Mouse (Mus musculus) embryonic facial prominence, embryonic 15.5 days (tissue): Measurements from ENCODE around the gene Atf6. TPM values are rescaled to one million over a fixed set of nuclear protein-coding genes. Genes with fewer than 3 reads are reported as not detected.

Experiments used
- ATAC-seq: fragments of 200-750 bp; cut with Nextera tagmentation; 2 replicates; pipeline ENCODE4 v1.8.0; 2017; ENCODE audit warnings: low read depth, moderate TSS enrichment; ENCODE audit not compliant: insufficient number of reproducible peaks, low FRiP score, low TSS enrichment
- H3K27ac ChIP-seq: fragments of 300-500 bp; sonication (generic); replicated peaks from 2 replicates; pipeline ENCODE4 v1.5.1; 2015; ENCODE audit warnings: mild to moderate bottlenecking, inconsistent platforms
- H3K27me3 ChIP-seq: fragments of 300-500 bp; sonication (generic); 2 replicates; pipeline ENCODE4 v1.6.1; 2015; ENCODE audit warnings: inconsistent platforms
- H3K36me3 ChIP-seq: fragments of 300-500 bp; sonication (generic); 2 replicates; pipeline ENCODE4 v1.6.1; 2015; ENCODE audit warnings: mild to moderate bottlenecking, inconsistent platforms
- H3K4me1 ChIP-seq: fragments of 300-500 bp; sonication (generic); 2 replicates; pipeline ENCODE4 v1.6.1; 2015; ENCODE audit warnings: inconsistent platforms
- H3K4me2 ChIP-seq: fragments of 300-500 bp; sonication (generic); replicated peaks from 2 replicates; pipeline ENCODE4 v1.6.1; 2015; ENCODE audit warnings: mild to moderate bottlenecking, inconsistent platforms
- H3K4me3 ChIP-seq: fragments of 300-500 bp; sonication (generic); replicated peaks from 2 replicates; pipeline ENCODE4 v1.5.1; 2015; ENCODE audit warnings: mild to moderate bottlenecking, inconsistent platforms
- H3K9ac ChIP-seq: fragments of 300-500 bp; sonication (generic); 2 replicates; pipeline ENCODE4 v1.6.1; 2015; ENCODE audit warnings: inconsistent platforms
- H3K9me3 ChIP-seq: fragments of 300-500 bp; sonication (generic); replicated peaks from 2 replicates; pipeline ENCODE4 v1.6.1; 2016; ENCODE audit warnings: inconsistent platforms
- WGBS: fragments of 180-500 bp; shearing (Covaris S2); methylation state at CpG from one replicate; pipeline ENCODE4 v1.1.7; 2015; 5-methylcytosine and 5-hydroxymethylcytosine counted together
- polyA plus RNA-seq: library from polyadenylated mRNA; unstranded; fragments of >200 nt; fragmentation: Nextera tagmentation; extraction: Ambion mirVana; gene quantifications from 2 replicates; pipeline ENCODE4 v1.2.1, GENCODE M21; 2015

Atf6 gene
- polyA plus RNA-seq, 1 experiment from 2014 or later = 8.9 TPM

- Histone ChIP-seq H3K4me2 (no peak overlapping the region), H3K4me3 (no peak overlapping the region), H3K4me1 (no peaks in the 10 kb centered on the region), H3K27me3 (no peaks in the 10 kb centered on the region), H3K27ac (no peak overlapping the region), H3K36me3 (0 out of 2 replicates have a peak, but pooled peaks cover 8% of the 10 kb centered on the region), H3K9me3 (no peaks in the 10 kb centered on the region), H3K9ac (no peak overlapping the region)
- no peak for ATAC-seq
Measured at GRCm38 (mm10) chr1:170839685-170840084, 27.9 kb downstream of the Atf6 start.

DNA sequence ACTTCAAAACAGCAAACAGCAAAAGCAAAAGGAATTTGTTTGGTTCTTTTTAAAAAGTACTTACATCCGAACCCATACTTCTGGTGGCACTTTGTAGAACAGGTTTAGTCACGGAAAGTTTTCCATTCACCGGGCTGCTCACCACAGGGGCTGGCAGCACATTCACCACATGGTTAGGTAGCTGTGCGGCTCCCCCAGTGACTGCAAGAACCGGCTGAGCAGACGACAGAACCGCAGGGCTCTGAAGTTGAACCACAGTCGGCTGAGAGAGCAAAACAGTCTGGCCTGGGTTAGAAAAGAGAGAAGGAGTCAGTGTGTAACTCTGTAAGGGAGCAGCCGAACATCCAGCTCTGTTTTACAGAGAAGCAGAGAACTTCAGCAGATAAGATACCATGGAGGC is 32.8 kb downstream of the Atf6 start:
- 59% methylated on average over 9 of the region's 9 CpGs for WGBS
- ATAC-seq = no peak
- Histone ChIP-seq H3K9me3 (no peaks in the 10 kb centered on the region), H3K4me1 (no peaks in the 10 kb centered on the region), H3K27ac (peak overlapping the region; percentile 34; the same call in 1 of the 2 replicates), H3K36me3 (0 out of 2 replicates have a peak, but pooled peaks cover 13% of the 10 kb centered on the region), H3K4me3 (no peak overlapping the region), H3K9ac (no peak overlapping the region), H3K27me3 (no peaks in the 10 kb centered on the region), H3K4me2 (no peak overlapping the region)

- WGBS = 87% methylated on average over 1 of the region's 1 CpGs
- no peak for ATAC-seq
Measured at GRCm38 (mm10) chr1:170829781-170830180, 37.8 kb downstream of the Atf6 start.

DNA sequence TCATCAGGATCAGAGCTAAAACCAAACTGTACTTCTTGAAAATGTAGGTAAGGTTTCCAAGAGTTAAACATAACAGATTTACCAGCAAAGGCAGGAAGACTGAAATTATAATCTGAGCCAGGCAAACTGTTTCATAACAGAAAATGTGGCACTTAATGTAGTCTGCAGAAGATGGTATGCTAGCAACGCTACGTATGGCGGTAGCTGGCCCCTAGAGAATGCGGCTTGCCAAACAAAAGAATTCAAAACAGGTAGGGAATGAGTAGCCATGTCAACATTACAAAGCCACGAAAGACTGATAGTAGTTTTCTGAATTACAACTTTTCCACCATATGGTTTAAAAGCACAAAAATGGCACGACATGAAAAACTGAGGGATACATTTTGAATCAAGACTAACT is 38.2 kb downstream of the Atf6 start:
- ATAC-seq = no peak
- Histone ChIP-seq H3K36me3 (0 out of 2 replicates have a peak, but pooled peaks cover 10% of the 10 kb centered on the region), H3K9ac (no peak overlapping the region), H3K4me3 (no peak overlapping the region), H3K4me1 (no peaks in the 10 kb centered on the region), H3K9me3 (no peaks in the 10 kb centered on the region), H3K27me3 (no peaks in the 10 kb centered on the region), H3K27ac (no peak overlapping the region), H3K4me2 (no peak overlapping the region)
- WGBS = 79% methylated on average over 6 of the region's 6 CpGs

More at GRCm38 (mm10) chr1:170829781-170830180, 37.8 kb downstream of the Atf6 start:
- no peaks in the 10 kb centered on the region for H3K27me3 ChIP-seq
- no peaks in the 10 kb centered on the region for H3K9me3 ChIP-seq
- H3K4me2 ChIP-seq = no peak overlapping the region
- H3K36me3 ChIP-seq = 0 out of 2 replicates have a peak, but pooled peaks cover 10% of the 10 kb centered on the region
- no peaks in the 10 kb centered on the region for H3K4me1 ChIP-seq
- H3K9ac ChIP-seq = no peak overlapping the region
- H3K27ac ChIP-seq = no peak overlapping the region
- H3K4me3 ChIP-seq = no peak overlapping the region

- Histone ChIP-seq H3K27me3 (no peaks in the 10 kb centered on the region), H3K27ac (no peak overlapping the region), H3K4me2 (no peak overlapping the region), H3K9ac (no peak overlapping the region), H3K9me3 (no peaks in the 10 kb centered on the region), H3K4me1 (no peaks in the 10 kb centered on the region), H3K36me3 (peaks cover 3% of the 10 kb centered on the region; the same call in 1 of the 2 replicates), H3K4me3 (no peak overlapping the region)
- 77% methylated on average over 14 of the region's 14 CpGs for WGBS
- no peak for ATAC-seq
Measured at GRCm38 (mm10) chr1:170820103-170820814, 47.3 kb downstream of the Atf6 start.

DNA sequence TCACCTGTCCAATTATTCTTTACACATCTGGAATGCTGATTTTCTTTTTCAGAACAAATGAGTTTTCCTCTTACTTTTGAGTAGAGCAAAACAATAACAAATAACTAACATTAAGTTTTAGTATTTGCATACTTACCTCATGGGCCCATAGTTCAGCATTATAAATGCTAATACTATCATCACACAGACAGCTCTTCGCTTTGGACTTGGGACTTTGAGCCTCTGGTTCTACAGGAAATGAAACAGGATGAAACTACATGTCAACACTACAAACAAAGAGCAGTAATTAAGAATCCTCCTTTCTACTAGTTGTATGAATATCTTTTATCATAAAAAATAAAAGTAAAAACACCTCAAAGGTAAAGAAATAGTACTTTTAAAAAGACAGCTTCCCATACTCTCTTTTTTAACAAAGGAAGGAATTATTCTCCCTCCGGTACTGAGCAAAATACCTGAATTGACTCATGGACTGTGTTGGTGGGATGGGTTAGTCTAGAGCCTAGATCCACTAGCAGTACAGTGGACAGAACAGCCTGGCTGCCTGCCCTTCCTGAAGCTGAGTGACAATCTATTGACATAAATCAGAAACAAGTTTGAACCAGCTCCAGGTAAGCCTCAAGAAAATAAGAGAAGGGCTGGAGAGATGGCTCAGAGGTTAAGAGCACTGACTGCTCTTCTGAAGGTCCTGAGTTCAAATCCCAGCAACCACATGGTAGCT is 52.1 kb downstream of the Atf6 start:
- WGBS = 89% methylated on average over 2 of the region's 2 CpGs
- no peak overlapping the region for H3K4me2 ChIP-seq
- no peaks in the 10 kb centered on the region for H3K4me1 ChIP-seq
- no peak overlapping the region for H3K9ac ChIP-seq
- H3K9me3 ChIP-seq = no peaks in the 10 kb centered on the region
- no peak overlapping the region for H3K4me3 ChIP-seq
- peaks cover 7% of the 10 kb centered on the region; the same call in 1 of the 2 replicates for H3K36me3 ChIP-seq
- H3K27me3 ChIP-seq = no peaks in the 10 kb centered on the region
- ATAC-seq = no peak
- no peak overlapping the region for H3K27ac ChIP-seq

DNA sequence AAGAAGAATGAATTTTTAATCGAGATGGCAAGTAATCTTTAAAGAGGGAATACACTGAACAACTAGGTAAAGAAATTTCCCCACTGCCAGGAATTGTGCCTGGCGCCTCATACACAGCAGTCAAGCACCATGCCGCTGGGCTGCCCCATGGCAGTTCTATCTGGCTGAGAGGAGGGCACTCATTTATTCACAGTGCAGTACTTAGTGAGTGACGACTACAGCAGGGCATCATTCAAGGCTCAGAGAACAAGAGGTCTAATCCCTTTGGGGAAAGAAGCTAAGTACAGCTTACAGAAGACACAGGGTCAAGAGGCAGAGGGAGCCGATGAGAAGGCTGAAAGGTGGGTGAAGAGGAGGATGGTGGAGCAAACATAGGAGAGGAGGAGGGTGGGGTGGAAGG is 54.7 kb downstream of the Atf6 start:
- Histone ChIP-seq H3K9ac (no peak overlapping the region), H3K9me3 (no peaks in the 10 kb centered on the region), H3K27me3 (no peaks in the 10 kb centered on the region), H3K36me3 (peaks cover 4% of the 10 kb centered on the region; the same call in 1 of the 2 replicates), H3K4me2 (no peak overlapping the region), H3K4me3 (no peak overlapping the region), H3K4me1 (no peaks in the 10 kb centered on the region), H3K27ac (no peak overlapping the region)
- ATAC-seq = no peak
- 82% methylated on average over 5 of the region's 5 CpGs for WGBS

DNA sequence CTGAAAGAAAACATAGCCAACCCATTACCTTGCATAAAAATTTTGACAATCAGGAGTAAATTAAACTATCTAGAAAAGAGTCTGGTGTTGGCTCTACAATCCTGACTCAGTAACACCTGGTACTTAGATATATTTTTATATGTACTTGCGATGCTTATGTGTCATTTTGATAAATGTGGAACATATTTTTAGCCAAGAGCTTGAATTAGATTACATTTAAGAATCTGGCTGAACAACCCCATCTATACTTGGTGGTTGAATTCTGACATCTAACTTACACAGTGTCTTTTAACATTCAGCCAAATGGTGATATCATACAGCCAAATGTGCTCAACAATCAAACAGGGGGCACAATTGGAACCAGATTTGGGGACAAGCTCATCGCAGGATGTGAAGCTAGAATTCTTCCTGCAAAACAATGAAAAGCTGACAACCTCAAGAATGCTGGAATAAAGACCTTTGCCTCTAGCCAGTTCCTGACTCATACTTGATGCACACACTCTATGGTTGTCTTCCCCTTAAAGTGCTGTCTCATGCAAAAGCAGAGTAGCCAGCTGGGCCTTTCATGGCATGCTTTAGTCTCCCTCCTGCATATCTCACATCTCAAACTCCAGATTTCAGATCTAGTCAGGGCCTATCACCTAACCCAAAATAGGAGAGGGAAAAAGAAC is 59.8 kb downstream of the Atf6 start:
- H3K4me2 ChIP-seq = no peak overlapping the region
- no peaks in the 10 kb centered on the region for H3K36me3 ChIP-seq
- no peak for ATAC-seq
- H3K4me3 ChIP-seq = no peak overlapping the region
- no peaks in the 10 kb centered on the region for H3K27me3 ChIP-seq
- H3K9ac ChIP-seq = no peak overlapping the region
- no peak overlapping the region for H3K27ac ChIP-seq
- 52% methylated on average over 2 of the region's 2 CpGs for WGBS
- H3K4me1 ChIP-seq = no peaks in the 10 kb centered on the region
- no peaks in the 10 kb centered on the region for H3K9me3 ChIP-seq

DNA sequence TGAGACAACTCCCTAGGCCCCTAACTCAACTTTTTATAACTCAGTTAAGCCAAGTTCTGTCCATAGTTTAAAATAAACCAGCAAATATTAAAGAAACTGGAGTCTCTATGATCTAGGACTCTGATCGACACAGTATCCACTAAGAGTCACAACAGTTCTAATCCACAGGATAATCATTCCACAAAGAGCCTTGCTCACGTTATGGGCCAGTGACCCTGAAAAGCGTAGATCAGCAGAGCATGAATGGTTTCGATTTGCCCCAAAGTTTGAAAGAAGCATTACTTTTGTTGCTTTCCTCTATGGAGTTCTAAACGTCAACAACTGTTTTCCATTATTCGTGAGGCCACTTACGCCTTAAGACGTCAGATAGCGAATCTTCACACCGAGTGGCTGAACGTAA is 62.9 kb downstream of the Atf6 start:
- H3K4me2 ChIP-seq = no peak overlapping the region
- no peaks in the 10 kb centered on the region for H3K4me1 ChIP-seq
- 53% methylated on average over 11 of the region's 11 CpGs for WGBS
- H3K27ac ChIP-seq = no peak overlapping the region
- H3K9me3 ChIP-seq = no peaks in the 10 kb centered on the region
- H3K36me3 ChIP-seq = no peaks in the 10 kb centered on the region
- no peak overlapping the region for H3K4me3 ChIP-seq
- no peak for ATAC-seq
- H3K9ac ChIP-seq = no peak overlapping the region
- H3K27me3 ChIP-seq = no peaks in the 10 kb centered on the region

DNA sequence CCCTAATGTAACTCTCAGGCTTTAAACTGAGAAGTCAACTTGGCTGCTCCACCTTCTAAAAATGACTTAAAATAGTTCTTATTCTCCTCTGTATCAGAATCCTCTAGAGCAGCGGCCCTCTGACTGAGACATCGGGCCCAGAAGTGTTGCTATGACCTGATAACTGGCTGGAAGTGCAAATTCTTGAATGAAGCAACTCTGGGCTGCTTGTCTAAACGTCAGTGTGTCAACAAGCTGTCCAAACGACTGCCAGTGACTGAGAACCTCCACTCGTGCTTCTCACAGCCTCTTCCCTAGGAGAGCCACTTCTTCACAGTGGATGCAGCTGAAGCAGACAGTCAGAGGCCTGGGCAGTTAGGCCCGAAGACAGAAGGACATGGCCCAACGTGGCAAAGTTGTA is 64.9 kb downstream of the Atf6 start:
- H3K4me3 ChIP-seq = no peak overlapping the region
- no peak overlapping the region for H3K27ac ChIP-seq
- H3K4me2 ChIP-seq = no peak overlapping the region
- no peaks in the 10 kb centered on the region for H3K9me3 ChIP-seq
- no peak for ATAC-seq
- 78% methylated on average over 7 of the region's 7 CpGs for WGBS
- H3K9ac ChIP-seq = no peak overlapping the region
- no peaks in the 10 kb centered on the region; the same call in 1 of the 2 replicates for H3K36me3 ChIP-seq
- no peaks in the 10 kb centered on the region for H3K4me1 ChIP-seq
- no peaks in the 10 kb centered on the region for H3K27me3 ChIP-seq

DNA sequence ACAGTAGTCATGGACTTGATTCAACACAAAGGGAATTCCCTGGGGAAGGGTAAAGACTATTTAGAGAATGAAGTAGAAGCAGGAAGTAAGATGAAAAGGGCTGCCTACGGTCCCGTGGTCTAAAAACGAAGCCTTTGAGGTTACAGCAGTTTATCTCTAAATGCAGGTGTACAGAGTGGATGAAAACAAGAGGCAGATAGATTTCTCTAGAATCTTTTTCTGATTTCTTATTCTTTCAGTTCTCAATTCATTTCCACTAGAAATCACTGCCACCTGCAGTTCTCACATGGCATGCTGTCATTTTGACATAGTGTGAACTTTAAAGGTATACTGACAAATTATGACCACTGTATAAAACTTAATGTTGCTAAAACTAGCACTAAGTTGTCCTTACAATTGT is 66.9 kb downstream of the Atf6 start:
- Histone ChIP-seq H3K4me1 (no peaks in the 10 kb centered on the region), H3K9me3 (no peaks in the 10 kb centered on the region), H3K27ac (no peak overlapping the region), H3K4me2 (no peak overlapping the region), H3K36me3 (no peaks in the 10 kb centered on the region; the same call in 1 of the 2 replicates), H3K4me3 (no peak overlapping the region), H3K9ac (no peak overlapping the region), H3K27me3 (no peaks in the 10 kb centered on the region)
- 69% methylated on average over 3 of the region's 3 CpGs for WGBS
- no peak for ATAC-seq
